Mouse (Mus musculus) layer of hippocampus, adult 18-20 months (tissue): ENCODE data around the gene Lrp11. TPM values are rescaled to one million over a fixed set of nuclear protein-coding genes. Genes with fewer than 3 reads are reported as not detected.
"Not testable (repeated sequence)": the region's sequence is repeated elsewhere in the genome, so short reads cannot be mapped to it uniquely, and the experiment has no call there.

ENCODE experiments used
- DNase-seq, 2 experiments: peaks; one replicate each; pipeline ENCODE4 v3.0.0; 2022; ENCODE audit warnings: low spot score in 2 of 2
- long read RNA-seq: library from polyadenylated mRNA; stranded (forward); transcript quantifications from one replicate; pipeline ENCODE4 v2.0.0, GENCODE M21; 2021
- total RNA-seq, 2 experiments: library from RNA; stranded (reverse); gene quantifications; 2 replicates each; pipeline ENCODE4 v1.2.3; 2021

Lrp11 gene
- total RNA-seq = 100 to 1,000 TPM; 197 to 207 TPM
- long read RNA-seq, transcript Lrp11-201 (7 exons, 3,386 nt) = major isoform, 380 of 424 reads
- long read RNA-seq, partial matches to known transcripts = 5 of 424 reads
- long read RNA-seq, other reads (novel, unspliced or antisense) = 36 of 424 reads

DNA sequence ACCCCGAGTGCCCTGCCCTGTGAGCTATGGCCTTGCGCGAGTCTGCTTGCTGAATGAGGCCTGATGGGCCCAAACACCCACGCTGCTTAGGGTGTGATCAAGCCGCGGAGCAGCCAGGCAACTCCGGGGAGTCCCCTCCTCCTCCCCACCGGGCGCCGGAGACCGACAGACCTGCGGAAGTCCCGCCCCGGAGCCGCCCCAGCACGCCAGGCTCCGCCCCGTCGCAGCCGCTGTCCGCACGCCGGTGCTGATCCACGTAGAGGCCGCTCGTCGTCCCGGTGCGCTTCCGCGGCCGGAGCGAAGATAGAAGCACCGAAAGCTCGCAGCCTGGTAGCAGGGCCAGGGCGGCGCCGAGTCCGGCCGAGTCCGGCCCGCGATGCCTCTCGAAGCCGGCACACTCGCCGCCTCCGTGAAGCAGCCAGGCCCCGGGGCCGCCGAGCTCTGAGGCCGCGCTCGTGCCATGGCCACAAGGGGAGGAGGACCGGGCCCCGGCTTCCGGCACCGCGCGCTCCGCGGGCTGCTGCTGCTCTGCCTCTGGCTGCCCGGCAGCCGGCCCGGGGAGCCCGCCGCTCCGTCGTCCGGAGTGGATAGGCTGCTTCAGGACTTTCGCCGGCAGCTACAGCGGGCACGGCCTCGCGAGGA lies at the start of gene Lrp11:
Gene Lrp11, plus strand, starts transcription at position 209 of the 642 bp plus-strand sequence.
- peak; percentile 86 to 91 for DNase-seq

DNA sequence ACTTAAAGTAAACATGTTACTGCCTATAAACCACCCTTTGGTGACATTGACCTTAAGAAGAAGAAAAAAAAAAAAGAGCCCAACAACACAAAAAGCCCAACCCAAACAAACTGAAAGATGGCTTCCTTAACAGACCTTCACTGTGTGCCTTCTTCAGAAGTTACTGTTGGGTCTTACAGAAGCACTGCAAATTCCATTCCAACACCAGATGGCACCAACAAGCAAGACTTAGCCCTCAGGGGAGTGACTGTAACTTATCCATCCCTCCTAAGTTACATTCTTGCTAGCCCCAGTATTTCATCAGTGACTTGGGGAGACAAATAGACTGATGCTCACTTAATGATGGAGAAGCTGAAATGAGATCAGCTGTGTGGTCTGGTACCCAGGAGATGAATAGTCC lies 11.6 kb upstream of the Lrp11 start:
- DNase-seq = peak in 1 of 2 experiments; percentile 79

DNA sequence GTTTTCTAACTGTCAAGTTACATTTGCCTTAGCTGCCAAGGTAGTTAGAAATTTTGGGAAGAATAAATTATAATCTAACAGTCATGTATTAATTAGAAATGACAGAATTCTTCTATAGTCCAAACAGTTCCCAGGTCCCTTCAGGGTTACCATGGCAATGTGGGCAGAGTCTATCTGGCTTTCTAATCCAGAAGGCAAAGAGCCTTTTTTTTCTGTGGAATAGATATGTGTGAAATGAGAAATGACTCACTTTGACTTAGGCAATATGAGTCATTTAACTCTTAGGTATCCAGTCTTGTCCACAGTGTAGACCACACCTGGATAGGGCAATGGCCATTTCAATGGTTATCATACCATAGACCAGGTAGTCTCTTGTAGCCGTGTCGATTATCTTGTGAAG lies 8.2 kb upstream of the Lrp11 start:
- peak in 1 of 2 experiments; percentile 52 for DNase-seq

- DNase-seq = peak; percentile 18 to 50
Observed at GRCm38 (mm10) chr10:7582157-7582890, 7.3 kb upstream of the Lrp11 start.

GRCm38 (mm10) chr10:7582891-7583557 lies 6.6 kb upstream of the Lrp11 start:
- DNase-seq = peak; percentile 53 to 68

DNA sequence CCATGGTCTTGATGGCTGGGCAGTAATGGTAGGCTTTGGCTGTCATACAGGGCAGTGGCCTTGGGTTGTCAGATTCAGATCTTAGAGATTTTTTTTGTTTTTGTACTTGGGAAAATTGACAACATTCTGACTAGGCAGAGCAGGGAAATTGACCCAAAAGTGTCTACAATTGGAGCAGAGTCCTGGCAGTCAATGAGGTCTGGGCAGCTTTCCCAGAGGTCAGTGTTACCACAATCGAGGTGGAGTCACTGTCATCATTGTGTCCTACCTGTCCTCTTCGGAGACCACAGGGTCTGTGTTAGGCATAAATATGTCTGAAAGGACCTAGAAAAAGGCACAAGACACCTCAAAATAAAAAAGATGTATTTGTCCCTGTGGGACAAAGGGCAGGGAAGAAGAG lies 2.8 kb upstream of the Lrp11 start:
- DNase-seq = no peak

DNA sequence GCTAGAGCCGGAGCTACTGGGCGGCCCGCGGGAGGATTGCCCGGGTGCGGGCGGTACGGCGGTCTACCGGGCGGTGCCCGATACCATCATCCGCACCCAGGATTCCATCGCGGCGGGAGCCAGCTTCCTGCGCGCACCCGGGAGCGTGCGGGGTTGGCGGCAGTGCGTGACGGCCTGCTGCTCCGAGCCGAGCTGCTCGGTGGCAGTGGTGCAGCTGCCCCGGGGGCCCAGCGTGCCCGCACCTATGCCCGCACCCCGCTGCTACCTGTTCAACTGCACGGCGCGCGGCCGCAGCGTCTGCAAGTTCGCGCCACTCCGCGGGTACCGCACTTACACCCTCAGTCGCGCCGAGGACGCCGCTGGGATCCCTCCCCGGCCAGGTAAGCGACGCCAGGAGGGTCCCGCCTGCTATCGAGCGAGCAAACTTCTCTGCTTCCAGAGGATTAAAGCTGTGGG lies 662 bp downstream of the Lrp11 start:
- DNase-seq = peak in 1 of 2 experiments; percentile 44

DNA sequence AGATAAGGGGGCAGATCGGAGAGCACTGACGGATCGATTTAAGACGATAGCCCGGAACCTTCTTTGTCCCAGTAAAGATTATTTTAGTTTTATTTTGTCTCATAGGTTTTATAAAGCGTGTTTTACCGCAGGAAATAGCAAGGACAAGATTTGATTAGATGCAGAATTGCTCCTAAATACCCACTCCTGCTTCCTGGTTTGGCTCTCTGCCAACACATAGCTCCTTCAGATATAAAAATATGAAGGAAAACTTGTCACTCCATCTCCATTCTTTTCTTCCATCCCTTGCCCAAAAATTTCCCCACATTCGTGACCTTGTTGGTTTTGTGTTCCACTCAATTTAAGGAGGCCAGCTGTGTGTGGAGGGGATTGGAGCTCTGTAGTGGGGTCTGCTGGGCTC lies 1.2 kb downstream of the Lrp11 start:
- no peak for DNase-seq

GRCm38 (mm10) chr10:7594797-7595196 lies 5.2 kb downstream of the Lrp11 start:
- no peak for DNase-seq

DNA sequence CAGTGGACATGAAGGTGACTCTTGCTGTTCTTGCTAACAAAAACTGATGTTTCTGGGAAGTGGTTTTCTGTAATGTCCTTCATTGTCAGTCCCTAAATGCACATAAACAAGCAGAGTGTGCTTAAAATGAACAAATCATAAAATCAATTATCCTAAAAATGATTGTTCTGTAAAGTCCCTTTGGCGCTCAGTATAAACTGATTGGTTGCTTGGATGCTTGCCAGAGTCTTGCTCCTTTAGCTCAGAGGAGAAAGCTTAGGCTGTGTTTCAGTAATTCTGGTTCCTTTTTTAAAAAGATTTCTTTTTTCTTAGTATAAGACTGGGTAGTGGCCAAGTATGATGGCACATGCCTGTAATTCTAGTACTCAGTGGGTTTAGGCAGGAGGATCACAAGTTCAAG lies 6.7 kb downstream of the Lrp11 start:
- no peak for DNase-seq

- DNase-seq = no peak
Observed at GRCm38 (mm10) chr10:7598177-7598576, 8.6 kb downstream of the Lrp11 start.

- DNase-seq = peak; percentile 58 to 82
Observed at GRCm38 (mm10) chr10:7600647-7601046, 11.0 kb downstream of the Lrp11 start.

- DNase-seq = peak in 1 of 2 experiments; percentile 33
Observed at GRCm38 (mm10) chr10:7605168-7605567, 15.6 kb downstream of the Lrp11 start.

- no peak for DNase-seq
Observed at GRCm38 (mm10) chr10:7606437-7606836, 16.8 kb downstream of the Lrp11 start.

GRCm38 (mm10) chr10:7608611-7609010 lies 19.0 kb downstream of the Lrp11 start:
- DNase-seq = no peak

GRCm38 (mm10) chr10:7611647-7612046 lies 22.0 kb downstream of the Lrp11 start:
- no peak for DNase-seq

DNA sequence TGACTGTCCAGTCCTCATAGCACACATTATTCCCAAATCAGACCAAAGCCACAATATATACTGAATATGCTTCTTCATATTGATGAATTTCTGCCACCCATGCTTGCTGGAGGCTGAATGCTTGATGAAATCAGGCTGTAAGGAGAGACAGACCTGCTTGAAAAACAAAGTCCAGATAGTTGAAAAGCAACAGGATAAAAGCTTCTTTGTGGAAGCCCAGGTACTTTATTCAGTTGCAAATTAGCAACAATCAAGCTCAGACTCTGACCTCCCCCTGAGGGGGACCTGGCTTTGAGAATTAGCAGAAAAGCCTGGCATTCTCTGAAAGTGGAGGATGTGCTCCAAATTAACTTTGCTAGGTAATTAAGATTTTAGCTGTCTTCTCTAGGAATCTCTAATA lies 22.6 kb downstream of the Lrp11 start:
- not testable (repeated sequence) for DNase-seq

GRCm38 (mm10) chr10:7614834-7615233 lies 25.2 kb downstream of the Lrp11 start:
- no peak for DNase-seq

DNA sequence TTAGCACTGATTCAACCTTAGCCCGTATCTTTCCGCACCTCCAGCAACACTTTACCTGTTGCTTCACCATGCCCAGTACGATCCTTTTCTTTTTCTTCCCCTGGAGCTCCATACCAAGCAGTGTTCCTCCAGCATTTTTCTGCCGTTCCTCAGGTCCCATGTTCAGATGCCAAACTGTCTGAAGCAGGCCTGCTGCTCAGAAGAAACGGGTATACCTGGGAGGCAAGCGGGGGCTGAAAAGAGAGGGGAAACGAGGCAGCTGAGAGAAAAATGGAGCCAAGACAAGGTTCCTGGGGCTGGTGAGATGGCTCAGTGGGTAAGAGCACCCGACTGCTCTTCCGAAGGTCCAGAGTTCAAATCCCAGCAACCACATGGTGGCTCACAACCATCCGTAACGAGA lies 27.5 kb downstream of the Lrp11 start:
- DNase-seq = not testable (repeated sequence)

- not testable (repeated sequence) for DNase-seq
Observed at GRCm38 (mm10) chr10:7617556-7617955, 28.0 kb downstream of the Lrp11 start.

- DNase-seq = no peak
Observed at GRCm38 (mm10) chr10:7619821-7620241, 30.2 kb downstream of the Lrp11 start.

GRCm38 (mm10) chr10:7620723-7621122 lies 31.1 kb downstream of the Lrp11 start:
- DNase-seq = no peak
